Mouse (Mus musculus) induced T-regulatory cell, adult 2 months (primary cell): ENCODE measurements around the gene Gm49320.

Source experiments
- DNase-seq: peaks from one replicate; pipeline ENCODE4 v3.0.0-alpha.2; 2012; ENCODE audit warnings: low read depth

Gene Gm49320

GRCm38 (mm10) chr8:4259125-4259804, 20.6 kb downstream of the Gm49320 start, which contains the start of gene Ctxn1:
Ctxn1 (minus strand) TSS chr8:4259274.
- DNase-seq = peak; percentile 94

DNA sequence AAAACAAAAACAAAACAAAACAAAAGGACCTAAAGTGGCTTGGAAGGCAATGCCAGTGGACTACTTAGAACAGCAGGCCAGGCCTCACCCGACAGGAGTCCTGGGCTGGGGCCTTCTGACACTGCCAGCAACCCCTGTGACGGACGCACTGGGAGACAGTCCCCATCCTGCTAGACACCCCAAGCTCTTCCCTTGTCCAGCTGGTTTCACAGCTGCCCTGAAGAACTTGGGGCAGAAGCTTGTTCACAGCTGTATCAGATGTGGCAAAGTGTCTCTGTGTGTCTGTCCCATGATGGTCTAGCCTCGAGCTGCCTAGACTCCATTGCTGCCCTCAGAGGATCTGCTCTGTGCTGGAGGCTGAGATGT, 21.1 kb downstream of the Gm49320 start:
- no peak for DNase-seq

DNA sequence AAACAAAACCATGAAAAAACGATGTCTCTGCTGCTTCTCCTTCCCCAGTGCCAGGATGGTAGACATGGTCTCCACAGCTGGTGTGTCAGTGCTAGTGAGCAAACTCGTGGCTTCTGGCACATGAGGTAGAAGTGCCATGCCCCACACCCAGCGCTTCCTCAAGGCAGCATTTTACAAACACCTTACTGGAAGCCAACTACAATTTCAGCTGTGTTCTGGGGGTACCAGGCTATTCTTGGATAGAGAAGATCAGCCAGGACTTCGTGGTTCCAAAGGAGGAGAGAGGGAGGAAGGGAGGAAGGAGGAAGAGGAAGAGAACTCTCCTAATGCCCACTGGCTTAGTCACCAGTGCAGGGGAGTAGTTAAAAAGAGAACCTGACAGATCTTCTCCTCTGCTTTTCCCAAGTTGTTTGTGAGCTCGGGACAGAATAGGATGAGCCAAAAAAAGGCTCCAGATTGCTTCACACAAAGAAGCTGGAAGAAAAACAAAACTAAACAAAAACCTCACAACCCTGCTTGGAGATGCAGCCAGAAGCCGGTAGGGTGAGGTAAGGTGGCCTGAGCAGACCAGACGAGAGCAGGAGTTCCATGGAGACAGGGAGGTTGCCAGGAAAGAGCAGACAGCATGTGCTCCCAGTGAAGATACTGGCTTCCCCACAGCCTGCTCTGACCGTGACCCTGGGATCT, 24.6 kb downstream of the Gm49320 start:
- no peak for DNase-seq

DNA sequence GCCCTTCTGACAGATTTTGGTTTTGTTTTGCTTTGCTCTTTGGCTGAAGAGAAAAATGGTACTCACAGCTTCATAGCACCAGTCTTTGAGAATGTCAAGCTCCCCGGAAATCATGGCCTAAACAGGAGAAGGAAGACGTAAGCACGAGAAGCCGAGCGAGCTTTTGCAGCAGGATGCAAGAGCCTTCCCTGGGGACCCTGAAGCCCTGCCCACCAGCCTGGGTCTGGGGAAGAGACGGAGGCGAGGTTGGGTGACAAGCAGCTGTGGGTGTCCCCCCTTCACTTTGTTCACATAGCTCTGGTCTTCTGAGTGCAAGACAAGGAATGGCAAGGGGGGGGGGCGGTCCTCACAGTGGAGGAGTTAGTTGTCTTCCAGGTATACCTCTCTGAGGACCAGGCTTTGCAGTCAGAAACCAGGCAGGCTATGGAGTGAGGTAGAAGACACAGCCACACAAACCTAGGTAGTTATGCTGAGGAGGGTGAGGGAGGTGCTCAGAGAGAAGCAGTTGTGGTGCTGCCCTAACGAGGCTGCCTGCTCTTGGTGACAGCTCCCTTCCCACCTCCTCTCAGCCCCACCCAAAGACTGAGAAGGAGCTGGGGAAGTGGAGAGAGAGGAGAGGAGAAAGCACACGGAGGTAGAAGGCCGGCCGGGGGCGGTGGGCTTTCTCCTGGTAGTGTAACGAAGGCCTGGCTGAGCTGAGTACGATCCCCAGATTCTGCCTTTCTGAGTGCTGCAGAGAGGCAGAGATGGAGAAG, 26.7 kb downstream of the Gm49320 start:
- no peak for DNase-seq

DNA sequence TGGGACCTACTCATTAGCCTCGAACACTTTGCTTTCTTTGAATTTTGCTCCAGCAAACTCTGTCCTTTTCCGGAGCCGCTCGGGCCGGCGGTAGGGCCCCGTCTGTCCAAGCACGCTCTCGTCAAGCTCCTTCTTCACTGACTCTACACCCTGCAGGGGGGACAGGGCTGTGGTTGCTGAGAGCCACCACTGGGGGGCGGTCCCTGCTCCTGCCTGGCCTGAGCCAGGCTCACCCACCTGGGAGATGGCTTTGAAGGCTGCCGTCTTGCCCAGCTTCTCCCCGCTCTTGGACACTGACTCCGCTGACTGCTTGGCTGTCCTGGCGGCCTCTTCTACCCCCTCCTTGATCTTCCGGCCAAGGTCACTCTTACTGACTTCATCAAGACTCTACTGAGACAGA, 29.0 kb downstream of the Gm49320 start:
- no peak for DNase-seq

GRCm38 (mm10) chr8:4269609-4270008, 30.9 kb downstream of the Gm49320 start:
- DNase-seq = no peak

- DNase-seq = peak; percentile 96
Observed at GRCm38 (mm10) chr8:4275275-4276110, 36.8 kb downstream of the Gm49320 start, which contains the start of gene Timm44. Timm44 (minus strand) TSS chr8:4275913.

GRCm38 (mm10) chr8:4276111-4276465, 37.4 kb downstream of the Gm49320 start:
- DNase-seq = no peak

- no peak for DNase-seq
Observed at GRCm38 (mm10) chr8:4292738-4293137, 54.1 kb downstream of the Gm49320 start.

DNA sequence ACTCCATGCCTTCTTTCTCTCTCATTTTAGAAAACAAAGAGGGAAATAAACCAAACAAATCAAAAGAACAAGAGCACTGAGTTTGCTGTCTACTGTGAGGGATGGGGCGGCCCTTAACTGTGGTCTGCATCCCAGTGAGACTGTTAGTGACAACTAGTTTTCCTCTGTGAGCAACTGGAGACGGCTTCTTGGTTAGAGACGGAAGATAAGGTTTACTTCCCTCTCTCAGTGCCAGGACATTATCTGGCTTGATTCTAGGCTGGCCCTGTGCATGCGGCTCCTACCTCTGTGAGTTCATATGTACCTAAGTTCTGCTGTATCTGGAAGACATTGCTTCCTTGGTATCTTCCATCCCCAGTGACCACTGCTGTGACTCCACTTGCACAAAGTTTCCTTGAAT, 59.2 kb downstream of the Gm49320 start:
- DNase-seq = no peak
